Mouse (Mus musculus): Measurements from ENCODE around the gene Wdfy3. TPM values are rescaled to one million over a fixed set of nuclear protein-coding genes. Genes with fewer than 3 reads are reported as not detected.
"Not testable (repeated sequence)": the region's sequence is repeated elsewhere in the genome, so short reads cannot be mapped to it uniquely, and the experiment has no call there.

Wdfy3 gene
- polyA plus RNA-seq, 1 experiment from 2014 or later, result 11.3 TPM

- WGBS, result 73% methylated on average over 3 of the region's 3 CpGs
Measured at GRCm38 (mm10) chr5:101995451-101995995, 74.2 kb downstream of the Wdfy3 start.

GRCm38 (mm10) chr5:101993996-101994395 lies 75.7 kb downstream of the Wdfy3 start:
- H3K4me3 ChIP-seq (replicated peaks), result no peak overlapping the region
- H3K27me3 ChIP-seq (replicated peaks), result no peaks in the 10 kb centered on the region
- WGBS, result 60% methylated on average over 5 of the region's 5 CpGs
- H3K36me3 ChIP-seq, result no peaks in the 10 kb centered on the region
- ATAC-seq (ENCODE audit: insufficient read depth, low FRiP score, low read depth), result no peak
- H3K9ac ChIP-seq, result no peak overlapping the region
- H3K27ac ChIP-seq, result no peak overlapping the region
- no peaks in the 10 kb centered on the region for H3K9me3 ChIP-seq
- no peak overlapping the region for H3K4me2 ChIP-seq
- peaks cover 3% of the 10 kb centered on the region for H3K4me1 ChIP-seq

More at GRCm38 (mm10) chr5:101995451-101995995, 74.2 kb downstream of the Wdfy3 start:
- H3K4me3 ChIP-seq (replicated peaks), result no peak overlapping the region
- peaks cover under 1% of the 10 kb centered on the region for H3K4me1 ChIP-seq
- no peak overlapping the region for H3K4me2 ChIP-seq
- no peak overlapping the region for H3K9ac ChIP-seq
- no peaks in the 10 kb centered on the region for H3K36me3 ChIP-seq
- H3K27me3 ChIP-seq (replicated peaks), result no peaks in the 10 kb centered on the region
- ATAC-seq (ENCODE audit: insufficient read depth, low FRiP score, low read depth), result no peak
- H3K27ac ChIP-seq, result no peak overlapping the region
- H3K9me3 ChIP-seq, result no peaks in the 10 kb centered on the region

- H3K4me2 ChIP-seq, result no peak overlapping the region
- H3K9ac ChIP-seq, result no peak overlapping the region
- H3K27me3 ChIP-seq (replicated peaks), result no peaks in the 10 kb centered on the region
- H3K27ac ChIP-seq, result no peak overlapping the region
- ATAC-seq (ENCODE audit: insufficient read depth, low FRiP score, low read depth), result no peak
- no peaks in the 10 kb centered on the region for H3K36me3 ChIP-seq
- H3K4me1 ChIP-seq, result peaks cover 3% of the 10 kb centered on the region
- no peaks in the 10 kb centered on the region for H3K9me3 ChIP-seq
- WGBS, result 90% methylated on average over 7 of the region's 7 CpGs
- H3K4me3 ChIP-seq (replicated peaks), result no peak overlapping the region
Measured at GRCm38 (mm10) chr5:101992969-101993670, 76.6 kb downstream of the Wdfy3 start.

- Histone ChIP-seq H3K4me1 (peaks cover 3% of the 10 kb centered on the region), H3K36me3 (no peaks in the 10 kb centered on the region), H3K9me3 (no peaks in the 10 kb centered on the region), H3K9ac (no peak overlapping the region), H3K27me3 (replicated peaks) (no peaks in the 10 kb centered on the region), H3K4me2 (no peak overlapping the region), H3K4me3 (replicated peaks) (no peak overlapping the region), H3K27ac (no peak overlapping the region)
- 70% methylated on average over 7 of the region's 7 CpGs for WGBS
- ATAC-seq (ENCODE audit: insufficient read depth, low FRiP score, low read depth), result no peak
Measured at GRCm38 (mm10) chr5:101990298-101990845, 79.3 kb downstream of the Wdfy3 start.

- Histone ChIP-seq H3K9me3 (no peaks in the 10 kb centered on the region), H3K27ac (no peak overlapping the region), H3K27me3 (replicated peaks) (no peaks in the 10 kb centered on the region), H3K36me3 (no peaks in the 10 kb centered on the region), H3K4me1 (peaks cover 3% of the 10 kb centered on the region), H3K4me3 (replicated peaks) (no peak overlapping the region), H3K9ac (no peak overlapping the region), H3K4me2 (no peak overlapping the region)
- no peak for ATAC-seq (ENCODE audit: insufficient read depth, low FRiP score, low read depth)
- WGBS, result 87% methylated on average over 10 of the region's 10 CpGs
Measured at GRCm38 (mm10) chr5:101988476-101988875, 81.2 kb downstream of the Wdfy3 start.

- H3K4me1 ChIP-seq, result peaks cover 3% of the 10 kb centered on the region
- no peaks in the 10 kb centered on the region for H3K27me3 ChIP-seq (replicated peaks)
- H3K9me3 ChIP-seq, result no peaks in the 10 kb centered on the region
- WGBS, result 49% methylated on average over 3 of the region's 3 CpGs
- no peaks in the 10 kb centered on the region for H3K36me3 ChIP-seq
- no peak overlapping the region for H3K4me2 ChIP-seq
- H3K27ac ChIP-seq, result no peak overlapping the region
- no peak overlapping the region for H3K4me3 ChIP-seq (replicated peaks)
- ATAC-seq (ENCODE audit: insufficient read depth, low FRiP score, low read depth), result no peak
- H3K9ac ChIP-seq, result no peak overlapping the region
Measured at GRCm38 (mm10) chr5:101986694-101987093, 83.0 kb downstream of the Wdfy3 start.

- Histone ChIP-seq H3K4me2 (no peak overlapping the region), H3K4me1 (peaks cover 3% of the 10 kb centered on the region; the same call in 1 of the 2 replicates), H3K9me3 (no peaks in the 10 kb centered on the region), H3K36me3 (peaks cover 19% of the 10 kb centered on the region; the same call in 1 of the 2 replicates), H3K27me3 (replicated peaks) (no peaks in the 10 kb centered on the region), H3K4me3 (replicated peaks) (no peak overlapping the region), H3K27ac (no peak overlapping the region), H3K9ac (no peak overlapping the region)
- ATAC-seq (ENCODE audit: insufficient read depth, low FRiP score, low read depth), result no peak
- 80% methylated on average over 5 of the region's 5 CpGs for WGBS
Measured at GRCm38 (mm10) chr5:101982239-101982638, 87.5 kb downstream of the Wdfy3 start.

- no peak overlapping the region for H3K4me2 ChIP-seq
- no peak overlapping the region for H3K4me3 ChIP-seq (replicated peaks)
- H3K9me3 ChIP-seq, result no peaks in the 10 kb centered on the region
- peaks cover 19% of the 10 kb centered on the region; the same call in 1 of the 2 replicates for H3K36me3 ChIP-seq
- no peak overlapping the region for H3K9ac ChIP-seq
- H3K4me1 ChIP-seq, result peaks cover 3% of the 10 kb centered on the region; the same call in 1 of the 2 replicates
- peak; percentile 43; the same call in 1 of the 2 replicates for ATAC-seq (ENCODE audit: insufficient read depth, low FRiP score, low read depth)
- 77% methylated on average over 6 of the region's 6 CpGs for WGBS
- no peak overlapping the region for H3K27ac ChIP-seq
- no peaks in the 10 kb centered on the region for H3K27me3 ChIP-seq (replicated peaks)
Measured at GRCm38 (mm10) chr5:101979594-101979993, 90.1 kb downstream of the Wdfy3 start.

- not testable (repeated sequence) for H3K9ac ChIP-seq; H3K36me3 ChIP-seq; H3K9me3 ChIP-seq; ATAC-seq (ENCODE audit: insufficient read depth, low FRiP score, low read depth); H3K4me3 ChIP-seq (replicated peaks); H3K4me2 ChIP-seq; H3K27me3 ChIP-seq (replicated peaks); H3K4me1 ChIP-seq; H3K27ac ChIP-seq
- 70% methylated on average over 4 of the region's 4 CpGs for WGBS
Measured at GRCm38 (mm10) chr5:101972594-101972993, 97.1 kb downstream of the Wdfy3 start.

- Histone ChIP-seq H3K4me3 (replicated peaks) (no peak overlapping the region), H3K36me3 (no peaks in the 10 kb centered on the region), H3K9me3 (no peaks in the 10 kb centered on the region), H3K9ac (no peak overlapping the region), H3K27ac (peak overlapping the region; percentile 59), H3K27me3 (replicated peaks) (no peaks in the 10 kb centered on the region), H3K4me1 (no peaks in the 10 kb centered on the region), H3K4me2 (no peak overlapping the region; the same call in 1 of the 2 replicates)
- WGBS, result 24% methylated on average over 12 of the region's 12 CpGs
- peak; percentile 56; the same call in 1 of the 2 replicates for ATAC-seq (ENCODE audit: insufficient read depth, low FRiP score, low read depth)
Measured at GRCm38 (mm10) chr5:101968153-101968851, 101.4 kb downstream of the Wdfy3 start.

- Histone ChIP-seq H3K9ac (no peak overlapping the region), H3K4me1 (no peaks in the 10 kb centered on the region), H3K27ac (peak overlapping the region; percentile 59), H3K4me2 (no peak overlapping the region), H3K27me3 (replicated peaks) (no peaks in the 10 kb centered on the region), H3K9me3 (no peaks in the 10 kb centered on the region), H3K4me3 (replicated peaks) (no peak overlapping the region), H3K36me3 (no peaks in the 10 kb centered on the region)
- WGBS, result 54% methylated on average over 2 of the region's 2 CpGs
- ATAC-seq (ENCODE audit: insufficient read depth, low FRiP score, low read depth), result no peak
Measured at GRCm38 (mm10) chr5:101967832-101968152, 101.9 kb downstream of the Wdfy3 start.

GRCm38 (mm10) chr5:101962824-101963223 lies 106.9 kb downstream of the Wdfy3 start:
- H3K27me3 ChIP-seq (replicated peaks), result no peaks in the 10 kb centered on the region
- no peak for ATAC-seq (ENCODE audit: insufficient read depth, low FRiP score, low read depth)
- no peak overlapping the region for H3K9ac ChIP-seq
- H3K27ac ChIP-seq, result no peak overlapping the region
- H3K9me3 ChIP-seq, result no peaks in the 10 kb centered on the region
- peaks cover 17% of the 10 kb centered on the region for H3K36me3 ChIP-seq
- no peaks in the 10 kb centered on the region for H3K4me1 ChIP-seq
- WGBS, result 88% methylated on average over 4 of the region's 4 CpGs
- H3K4me2 ChIP-seq, result no peak overlapping the region
- no peak overlapping the region for H3K4me3 ChIP-seq (replicated peaks)

Measured in stomach, embryonic 15.5 days (tissue).